Mouse (Mus musculus): ENCODE measurements around the gene Csf2rb2. TPM values are rescaled to one million over a fixed set of nuclear protein-coding genes. Genes with fewer than 3 reads are reported as not detected.

The Csf2rb2 gene
- polyA plus RNA-seq, 1 experiment from 2014 or later, result 0.10 TPM

Small RNA genes lying within 50 kb of the gene (microRNA-seq; reads per million reads assigned to microRNA genes)
- gene Mir7676-1 (not detected), gene Mir7676-2 (not detected)

Other genes with a start within 250 kb of the Csf2rb2 start
- not detected in 2 replicates for gene Cacng2, start 185.7 kb downstream of the Csf2rb2 start, polyA plus RNA-seq (2016; fragmentation: Nextera tagmentation; extraction: Ambion mirVana)
- 93.9 and 98.1 TPM in 2 replicates for gene Ift27, start 131.6 kb downstream of the Csf2rb2 start, polyA plus RNA-seq (2016; fragmentation: Nextera tagmentation; extraction: Ambion mirVana)
- not detected in 2 replicates for gene Pvalb, start 99.3 kb downstream of the Csf2rb2 start, polyA plus RNA-seq (2016; fragmentation: Nextera tagmentation; extraction: Ambion mirVana)
- 3.8 and 5.0 TPM in 2 replicates for gene Ncf4, start 60.9 kb downstream of the Csf2rb2 start, polyA plus RNA-seq (2016; fragmentation: Nextera tagmentation; extraction: Ambion mirVana)
- gene Csf2rb, start 20.0 kb upstream of the Csf2rb2 start, polyA plus RNA-seq (2016; fragmentation: Nextera tagmentation; extraction: Ambion mirVana), result 0.64 and 1.2 TPM in 2 replicates
- gene Tex33, start 90.2 kb upstream of the Csf2rb2 start, polyA plus RNA-seq (2016; fragmentation: Nextera tagmentation; extraction: Ambion mirVana), result not detected in 2 replicates
- gene Tst, start 100.2 kb upstream of the Csf2rb2 start, polyA plus RNA-seq (2016; fragmentation: Nextera tagmentation; extraction: Ambion mirVana), result 6.3 and 6.7 TPM in 2 replicates
- 2.1 and 3.0 TPM in 2 replicates for gene Mpst, start 100.7 kb upstream of the Csf2rb2 start, polyA plus RNA-seq (2016; fragmentation: Nextera tagmentation; extraction: Ambion mirVana)
- 40.3 and 49.8 TPM in 2 replicates for gene Kctd17, start 122.8 kb upstream of the Csf2rb2 start, polyA plus RNA-seq (2016; fragmentation: Nextera tagmentation; extraction: Ambion mirVana)
- gene Tmprss6, start 162.9 kb upstream of the Csf2rb2 start, polyA plus RNA-seq (2016; fragmentation: Nextera tagmentation; extraction: Ambion mirVana), result 0.10 TPM in 1 of 2 replicates, not detected in the other
- gene Il2rb, start 189.6 kb upstream of the Csf2rb2 start, polyA plus RNA-seq (2016; fragmentation: Nextera tagmentation; extraction: Ambion mirVana), result 0.05 and 0.08 TPM in 2 replicates
- 14.8 and 20.0 TPM in 2 replicates for gene C1qtnf6, start 225.7 kb upstream of the Csf2rb2 start, polyA plus RNA-seq (2016; fragmentation: Nextera tagmentation; extraction: Ambion mirVana)
- gene Sstr3, start 239.0 kb upstream of the Csf2rb2 start, polyA plus RNA-seq (2016; fragmentation: Nextera tagmentation; extraction: Ambion mirVana), result 0.05 TPM in 1 of 2 replicates, not detected in the other

Data from limb, embryonic 12.5 days (tissue).